Mouse (Mus musculus): ENCODE data around the gene Vcl.

Vcl gene

DNA sequence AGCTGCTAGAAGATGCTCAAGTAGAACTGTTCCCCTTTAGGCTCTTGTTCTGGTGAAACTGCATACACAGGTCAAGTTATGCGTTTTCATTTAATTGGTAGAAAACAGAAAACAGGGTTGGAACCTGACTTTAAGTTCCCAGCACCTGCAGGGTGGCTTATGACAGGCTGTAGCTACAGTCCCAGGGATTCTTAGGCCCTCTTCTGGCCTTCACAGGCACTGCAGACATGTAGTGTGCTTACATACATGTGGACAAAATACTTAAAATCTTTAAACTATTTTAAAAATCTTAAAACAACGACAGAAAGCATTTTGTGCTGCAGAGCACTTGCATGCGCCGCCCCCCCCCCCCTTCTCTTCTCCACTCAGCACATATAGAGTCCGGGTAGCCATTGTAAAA lies 140.4 kb downstream of the Vcl start:
- no peak for DNase-seq

DNA sequence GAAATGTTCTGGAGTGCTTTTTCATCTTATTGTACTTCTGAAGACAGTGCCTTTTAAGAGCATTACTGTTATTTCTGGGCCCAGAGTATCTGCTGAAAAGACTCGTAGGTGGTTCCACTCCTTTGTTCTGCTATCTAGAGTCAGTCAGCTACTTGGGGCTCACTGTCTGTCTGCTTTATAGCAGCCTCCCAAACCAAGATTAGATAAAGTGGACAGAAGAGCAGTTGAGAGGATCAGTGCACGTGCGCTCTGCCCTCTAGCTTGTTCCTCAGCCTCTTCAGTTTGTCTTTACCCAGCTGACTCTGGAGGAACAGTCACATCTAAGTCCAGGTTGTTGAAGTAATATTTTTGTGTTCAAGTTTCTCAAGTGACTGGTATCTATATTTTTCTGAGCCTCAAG lies 144.8 kb downstream of the Vcl start:
- no peak for DNase-seq

DNA sequence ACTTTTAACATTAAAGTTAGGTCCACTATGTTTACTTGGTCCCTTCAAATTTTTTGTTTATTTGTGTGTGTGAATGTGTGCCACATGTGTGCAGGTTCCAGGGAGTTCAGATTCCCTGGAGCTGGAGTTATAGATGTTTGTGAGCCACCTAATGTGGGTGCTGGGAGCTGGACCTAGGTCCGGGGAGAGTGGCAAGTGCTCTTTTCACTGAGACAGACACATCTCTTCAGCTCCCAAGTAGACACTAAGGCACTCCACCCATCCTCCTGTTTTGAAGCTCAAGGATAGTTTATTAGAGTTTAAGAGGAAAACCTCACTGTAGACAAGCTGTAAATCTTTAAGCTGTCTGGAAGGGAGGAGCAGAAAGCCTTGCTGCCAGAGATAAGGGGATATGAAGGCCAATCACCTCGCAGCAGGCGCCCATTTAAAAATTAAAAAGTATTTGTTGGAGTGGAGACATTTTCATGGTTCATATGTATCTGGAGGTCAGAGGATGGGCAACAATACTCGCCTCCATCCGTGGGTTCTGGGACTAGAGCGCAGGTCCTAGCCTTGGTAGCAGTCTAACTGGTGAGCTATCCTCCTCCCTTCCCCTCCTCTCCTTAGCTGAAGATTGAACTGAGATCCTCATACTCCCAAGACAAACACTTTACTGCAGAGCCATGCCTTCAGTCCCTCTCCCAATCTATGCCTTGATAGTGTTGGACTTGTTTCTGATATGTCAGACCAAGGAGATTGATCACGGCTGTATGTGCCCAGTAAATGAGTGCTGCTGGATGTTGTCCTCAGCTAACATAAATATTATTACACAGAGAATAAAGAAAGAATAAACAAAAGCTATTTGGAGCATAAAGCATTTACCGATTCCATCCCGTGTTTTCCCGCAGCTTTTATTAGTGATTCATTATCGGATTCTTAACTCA lies 145.5 kb downstream of the Vcl start:
- no peak for DNase-seq

DNA sequence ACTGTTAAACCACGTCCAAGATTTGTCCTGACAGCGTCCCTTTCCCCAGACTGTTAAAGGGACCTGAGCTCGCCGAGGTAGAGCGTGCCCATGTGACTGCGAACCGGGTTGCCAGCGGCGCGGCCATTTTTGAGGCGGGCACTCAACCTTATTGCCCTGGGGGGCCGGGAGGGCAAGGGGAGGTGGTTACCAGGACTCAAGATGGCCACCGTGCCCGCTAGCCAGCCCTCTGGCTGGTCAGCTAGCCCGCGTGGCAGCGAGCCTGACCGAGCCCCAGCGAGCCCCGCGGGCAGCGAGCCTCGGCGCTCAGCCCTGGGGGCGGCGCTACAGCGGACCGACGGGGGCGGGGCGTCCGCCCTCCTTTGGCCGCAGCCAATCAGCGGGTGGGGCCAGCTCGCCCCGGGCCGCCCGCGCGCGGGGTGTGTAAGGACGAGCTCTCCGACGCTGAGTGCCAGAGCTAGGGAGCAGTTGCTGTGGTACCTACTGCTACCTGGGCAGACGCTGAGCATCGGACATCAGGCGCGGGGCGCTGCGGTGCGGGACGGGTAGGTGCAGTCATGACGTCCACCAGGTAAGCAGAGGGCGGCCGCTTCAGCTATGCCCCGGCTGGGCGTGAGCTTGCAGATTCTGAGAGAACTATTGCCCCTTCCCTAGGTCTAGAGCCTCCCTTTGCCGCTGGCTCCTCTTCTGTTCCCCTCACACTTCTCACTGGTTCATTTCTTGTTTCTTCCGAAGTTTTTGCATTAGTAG lies 146.7 kb downstream of the Vcl start:
- peak; percentile 81 for DNase-seq

DNA sequence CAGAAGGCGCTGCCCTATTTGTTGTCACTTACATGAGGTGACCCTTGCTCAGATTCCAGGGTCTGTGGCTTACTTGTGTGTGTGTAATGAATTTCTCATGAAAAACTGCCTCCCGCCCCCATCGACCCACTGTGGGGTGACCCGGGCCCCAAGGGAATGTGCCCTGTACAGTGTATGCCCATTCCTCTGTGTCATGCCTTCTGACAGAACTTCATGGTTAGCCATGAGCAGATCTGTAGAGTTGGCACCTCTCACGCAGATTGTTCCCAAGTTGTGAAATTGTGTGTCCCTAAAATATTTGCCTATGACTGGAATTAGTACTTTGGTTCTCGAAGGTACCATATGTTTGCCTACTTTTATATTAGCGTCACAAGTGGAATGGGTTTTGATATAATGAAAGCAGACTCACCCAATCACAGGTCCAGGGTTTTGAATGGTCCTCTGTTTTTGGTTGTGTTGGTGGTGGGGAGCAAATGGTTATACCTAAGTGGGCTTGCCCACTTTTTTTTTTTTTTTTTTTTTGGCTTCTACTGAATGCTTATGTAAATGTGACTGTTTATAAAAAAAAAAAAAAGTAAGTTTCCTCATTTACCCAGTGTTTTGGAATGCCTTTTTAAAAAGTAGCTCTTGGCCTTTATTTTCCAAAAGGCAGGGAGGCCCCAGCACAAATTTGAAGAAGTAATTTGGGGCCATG lies 147.4 kb downstream of the Vcl start:
- DNase-seq = no peak

DNA sequence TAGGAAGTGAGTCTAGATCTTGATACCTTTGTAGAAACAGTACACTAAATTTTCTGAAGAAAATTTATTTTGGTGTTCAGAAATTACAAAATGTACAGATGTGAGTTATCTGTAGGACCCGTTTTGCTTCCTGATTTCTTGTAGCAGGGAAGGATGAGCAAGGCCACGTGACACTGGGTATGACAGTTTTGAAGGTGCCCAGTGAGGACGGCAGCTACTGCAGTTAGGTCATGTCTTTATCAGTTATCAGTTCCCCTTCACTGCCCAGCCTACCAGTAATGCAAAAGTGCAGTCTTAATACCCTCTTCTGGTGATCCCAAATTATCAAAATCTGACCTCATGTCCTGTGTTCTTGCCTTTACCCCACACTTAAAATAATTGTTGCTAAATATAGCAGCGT lies 148.7 kb downstream of the Vcl start:
- DNase-seq = no peak

DNA sequence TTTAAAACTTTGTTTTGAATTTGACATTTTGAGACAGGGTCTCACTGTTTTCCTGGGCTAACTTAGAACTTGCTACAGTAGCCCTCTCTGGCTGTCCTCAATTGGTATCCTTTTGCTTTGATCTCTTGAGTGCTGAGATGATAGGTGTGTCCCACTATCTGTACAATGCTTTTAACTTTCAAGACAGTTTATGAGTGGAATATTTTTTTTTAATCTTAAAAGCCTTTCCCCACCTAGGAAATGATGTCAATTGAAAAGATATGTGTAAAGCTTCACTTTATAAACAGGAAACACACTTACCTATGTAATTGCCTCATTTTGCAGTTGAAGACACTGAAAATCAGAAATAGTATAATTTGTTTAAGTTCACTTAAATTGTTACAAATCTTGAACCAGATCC lies 149.3 kb downstream of the Vcl start:
- no peak for DNase-seq

DNA sequence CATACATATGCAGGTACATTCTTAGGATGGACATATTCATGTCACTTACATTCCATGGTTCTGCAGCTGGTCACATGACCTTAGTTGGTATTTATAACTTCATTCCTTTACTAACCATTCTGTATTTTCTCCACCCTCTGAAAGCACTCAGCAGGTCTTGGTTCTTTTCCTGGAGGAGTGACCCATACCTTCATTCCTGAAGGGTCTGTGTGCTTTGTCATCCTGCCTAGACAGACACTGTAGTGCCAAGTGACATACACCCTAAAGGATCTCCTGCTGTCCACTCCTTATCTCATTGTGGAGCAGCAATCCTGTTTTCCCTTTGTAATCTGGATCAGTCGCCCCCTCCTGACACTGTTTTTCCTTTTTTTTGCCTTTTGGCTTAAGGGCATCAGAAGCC lies 153.6 kb downstream of the Vcl start:
- no peak for DNase-seq

All from right cerebral cortex, postnatal 4 days (tissue).